Mouse (Mus musculus) lung, adult 10 weeks (tissue): Measurements from ENCODE around the gene Vstm5. TPM values are rescaled to one million over a fixed set of nuclear protein-coding genes. Genes with fewer than 3 reads are reported as not detected.

Source experiments
- polyA plus RNA-seq: library from polyadenylated mRNA; stranded (reverse); fragments of 350-450 nt; fragmentation: Illumina TruSeq; extraction: RNeasy Lipid Tissue Mini Kit (QIAGEN cat#74804); gene quantifications from one replicate; pipeline ENCODE4 v1.2.3, GENCODE M21; 2014; ENCODE audit warnings: low read depth, low replicate concordance; ENCODE audit not compliant: insufficient read depth

The Vstm5 gene
- polyA plus RNA-seq, result 0.60 TPM

DNA sequence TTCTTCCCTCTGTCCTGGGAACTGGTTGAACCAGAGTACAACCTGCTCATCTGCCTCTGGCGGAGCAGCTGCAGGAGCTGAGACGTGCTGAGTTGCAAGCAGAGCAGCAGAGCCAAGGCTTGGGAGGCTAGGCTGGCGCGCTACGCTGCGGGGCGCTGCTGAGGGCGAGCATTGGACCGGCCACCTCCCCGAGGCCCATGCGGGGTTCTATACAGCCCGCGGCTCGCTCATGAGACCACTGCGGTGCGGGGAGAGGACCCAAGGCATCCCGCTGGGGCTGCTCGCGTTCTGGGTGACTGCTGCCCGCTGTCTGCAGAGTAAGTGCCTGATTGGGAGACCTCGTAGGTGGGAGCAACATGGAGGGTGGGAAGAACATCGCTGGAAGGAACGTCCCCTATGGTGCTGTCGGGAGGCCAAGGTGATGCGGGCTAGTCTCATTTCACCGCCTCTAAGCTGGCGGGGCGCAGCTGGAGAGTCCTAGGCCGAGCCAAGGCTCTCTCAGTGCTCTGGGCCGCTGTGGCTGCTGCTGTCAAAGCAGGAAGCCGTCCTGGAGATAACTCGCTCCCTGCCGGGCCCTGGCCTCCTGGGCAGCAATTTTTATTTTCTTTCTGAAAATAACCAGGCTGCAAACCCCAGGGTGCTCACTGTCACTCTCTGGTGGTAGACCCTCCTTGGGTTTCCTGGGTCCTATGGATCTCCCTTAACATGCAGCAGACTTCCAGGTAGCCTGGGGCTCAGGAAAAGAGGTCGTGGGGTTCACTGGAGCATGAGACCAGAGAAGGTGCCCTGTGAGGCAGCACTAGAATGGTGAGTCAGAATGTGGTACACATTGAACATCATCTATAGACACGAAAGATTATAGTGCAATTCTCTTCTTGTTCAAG, at the start of gene Vstm5:
Gene Vstm5 (plus strand): TSS at position 4 of the 884 bp plus-strand sequence.

DNA sequence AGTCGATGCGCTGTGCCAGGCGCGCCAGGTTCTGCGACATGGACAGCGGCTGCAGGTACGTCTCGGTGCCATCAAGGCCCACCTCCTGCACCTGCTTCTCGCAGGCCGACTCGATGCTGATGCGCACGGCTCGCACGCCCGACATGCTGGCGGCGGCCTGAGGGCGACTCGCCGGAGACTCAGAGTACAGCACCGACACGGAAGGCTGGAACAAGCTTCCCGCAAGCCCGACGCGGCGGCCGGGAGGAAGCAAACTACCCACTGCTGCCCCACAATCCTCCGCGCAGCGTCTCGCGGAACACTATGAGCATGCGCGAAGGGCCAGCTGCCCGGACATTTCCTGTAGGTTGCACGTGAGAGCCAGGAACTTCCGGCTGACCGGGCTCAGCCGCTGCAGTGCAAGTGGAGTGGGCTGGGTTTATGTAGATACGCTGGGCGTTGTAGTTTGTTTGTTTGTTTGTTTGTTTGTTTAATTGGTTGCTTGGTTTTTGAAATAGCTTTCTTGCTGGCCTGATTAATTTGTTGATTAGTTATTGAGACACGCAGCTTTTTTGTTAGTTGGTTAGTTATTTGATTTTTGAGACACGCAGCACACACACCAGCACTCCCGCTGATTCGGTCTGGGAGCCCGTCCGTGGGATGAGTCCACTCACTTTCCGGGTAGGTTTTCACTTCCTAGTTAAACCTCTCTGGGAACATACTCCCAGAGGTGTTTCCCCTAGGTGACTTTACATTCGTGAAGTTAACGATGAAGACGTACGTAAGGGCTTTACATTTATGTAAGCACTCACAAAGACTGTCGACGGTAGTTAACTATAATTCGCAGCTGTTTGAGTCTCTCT, 41.0 kb downstream of the Vstm5 start, which contains the start of gene Med17:
Gene Med17 (minus strand): TSS at position 283 of the 842 bp plus-strand sequence.

GRCm38 (mm10) chr9:15305503-15306397, 66.9 kb downstream of the Vstm5 start, which contains the start of gene Taf1d:
Gene Taf1d (plus strand): TSS chr9:15306214.

DNA sequence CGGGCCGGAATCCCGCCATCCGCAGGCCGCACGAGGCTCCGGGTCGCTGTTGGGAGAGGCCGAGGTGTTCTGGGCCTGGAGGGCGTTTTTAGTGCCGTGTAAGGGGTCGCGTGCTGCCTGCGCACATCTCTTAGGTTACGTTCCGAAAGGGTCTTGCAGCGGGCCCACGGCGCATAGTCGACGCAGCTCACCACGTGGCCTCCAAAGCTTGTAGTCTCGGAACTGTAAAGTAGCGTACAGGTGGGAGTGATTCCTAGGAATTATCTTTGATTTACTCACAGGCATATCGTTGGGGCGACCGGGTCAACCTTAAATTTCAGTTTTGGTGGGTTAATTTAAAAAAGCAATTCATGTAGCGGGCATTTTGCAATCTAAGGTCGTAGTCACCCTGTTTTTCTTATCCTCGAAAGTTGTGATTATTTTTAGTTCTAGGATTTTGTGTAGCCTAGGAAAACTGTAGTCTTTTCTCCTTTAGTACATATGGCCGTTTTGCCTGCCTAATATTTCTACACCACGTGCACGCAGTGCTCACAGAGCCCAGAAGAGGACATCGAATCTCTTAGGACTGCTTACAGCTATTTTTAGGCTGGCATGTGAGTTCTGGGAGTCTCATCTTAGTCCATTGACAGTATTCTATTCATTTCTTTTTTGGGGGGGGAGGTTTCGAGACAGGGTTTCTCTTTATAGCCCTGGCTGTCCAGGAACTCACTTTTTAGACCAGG, 67.7 kb downstream of the Vstm5 start, which contains the start of gene 4931406C07Rik:
Gene 4931406C07Rik (minus strand): TSS at position 51 of the 722 bp plus-strand sequence.

Other genes starting within 250 kb of the Vstm5 start
- 5.6 TPM for gene Panx1, start 193.6 kb upstream of the Vstm5 start, polyA plus RNA-seq
- not detected for gene Hephl1, start 126.9 kb upstream of the Vstm5 start, polyA plus RNA-seq
- 26.3 TPM for gene Med17, start 40.9 kb downstream of the Vstm5 start, polyA plus RNA-seq
- 17.4 TPM for gene Taf1d, start 67.2 kb downstream of the Vstm5 start, polyA plus RNA-seq
- gene 4931406C07Rik, start 67.4 kb downstream of the Vstm5 start, polyA plus RNA-seq, result 22.3 TPM
- gene Cep295, start 118.7 kb downstream of the Vstm5 start, polyA plus RNA-seq, result 2.6 TPM